Mouse (Mus musculus) bone marrow, adult 2 months (tissue): ENCODE data around the gene Gjb2.

Source experiments
- CTCF ChIP-seq: fragments of 200-500 bp; IDR thresholded peaks from 2 replicates; pipeline ENCODE4 v1.5.1; 2011; ENCODE audit warnings: low read length, control low read depth; ENCODE audit not compliant: control insufficient read depth, insufficient read depth
- POLR2A ChIP-seq: fragments of 200-500 bp; IDR thresholded peaks from 2 replicates; pipeline ENCODE4 v1.6.1; 2011; ENCODE audit warnings: low read depth, mild to moderate bottlenecking, control low read depth, low read length, borderline replicate concordance; ENCODE audit not compliant: control insufficient read depth

DNA sequence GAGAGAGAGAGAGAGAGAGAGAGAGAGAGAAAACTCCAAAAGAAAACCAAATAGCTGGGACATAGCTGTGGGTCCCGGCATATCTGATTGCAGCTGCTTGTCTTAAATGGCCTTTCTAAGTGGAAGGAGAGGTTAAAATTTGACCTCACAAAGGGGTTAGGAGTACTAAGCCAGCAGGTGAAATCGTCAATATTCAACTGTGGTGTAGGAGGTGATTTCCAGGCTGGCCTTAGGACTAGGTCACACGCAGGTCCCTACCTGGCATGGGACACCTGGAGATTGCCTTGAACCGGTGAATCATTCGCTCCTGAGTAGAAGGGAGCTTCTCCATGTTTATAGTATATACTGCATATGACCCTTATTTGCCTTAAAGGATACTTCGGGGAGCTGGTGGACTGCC is 1.4 kb downstream of the Gjb2 start:
- no peak for TF ChIP-seq CTCF
- no peak for TF ChIP-seq POLR2A
